Mouse (Mus musculus): Measurements from ENCODE around the gene Utf1. TPM values are rescaled to one million over a fixed set of nuclear protein-coding genes. Genes with fewer than 3 reads are reported as not detected.

The Utf1 gene
- polyA plus RNA-seq, 1 experiment from 2014 or later, result not detected

- no peak overlapping the region for H3K9ac ChIP-seq
- H3K4me3 ChIP-seq, result no peak overlapping the region
- WGBS, result 40% methylated on average over 3 of the region's 3 CpGs
- no peaks in the 10 kb centered on the region for H3K9me3 ChIP-seq (replicated peaks)
- H3K4me1 ChIP-seq (replicated peaks), result no peaks in the 10 kb centered on the region
- peaks cover 37% of the 10 kb centered on the region for H3K36me3 ChIP-seq
- H3K27ac ChIP-seq, result no peak overlapping the region
- ATAC-seq (replicated peaks; ENCODE audit: insufficient number of reproducible peaks, insufficient read depth, low FRiP score, low read depth), result no peak
- 0 out of 2 replicates have a peak, but pooled peaks cover 3% of the 10 kb centered on the region for H3K27me3 ChIP-seq
- H3K4me2 ChIP-seq, result no peak overlapping the region
Measured at GRCm38 (mm10) chr7:139994676-139995075, 51.1 kb downstream of the Utf1 start.

MicroRNAs encoded within 50 kb of the gene (microRNA counts, 519-probe panel; counts per million panel counts)
- 2,006 counts per million, percentile 23 among the panel's probes with 10 or more counts for microRNA mmu-miR-202-3p
- microRNA mmu-miR-202-5p, result 2,540 counts per million, percentile 54 among the panel's probes with 10 or more counts

Small RNA genes lying within 50 kb of the gene (microRNA-seq; reads per million reads assigned to microRNA genes)
- gene Mir202 (not detected), gene Mir7062 (not detected), gene mmu-mir-7686 (not detected)

Other genes starting within 250 kb of the Utf1 start
- gene Adgra1, start 109.6 kb upstream of the Utf1 start, polyA plus RNA-seq (2015; fragmentation: Nextera tagmentation; extraction: Ambion mirVana), result 0.81 TPM in 1 of 2 replicates, not detected in the other
- 0.11 and 0.68 TPM in 2 replicates for gene Kndc1, start 49.1 kb upstream of the Utf1 start, polyA plus RNA-seq (2015; fragmentation: Nextera tagmentation; extraction: Ambion mirVana)
- 0.57 TPM in 1 of 2 replicates, not detected in the other for gene 6430531B16Rik, start 35.0 kb downstream of the Utf1 start, polyA plus RNA-seq (2015; fragmentation: Nextera tagmentation; extraction: Ambion mirVana)
- gene Adam8, start 48.8 kb downstream of the Utf1 start, polyA plus RNA-seq (2015; fragmentation: Nextera tagmentation; extraction: Ambion mirVana), result 1.3 and 3.1 TPM in 2 replicates
- gene Zfp511, start 92.6 kb downstream of the Utf1 start, polyA plus RNA-seq (2015; fragmentation: Nextera tagmentation; extraction: Ambion mirVana), result 27.6 and 32.0 TPM in 2 replicates
- gene Tubgcp2, start 92.9 kb downstream of the Utf1 start, polyA plus RNA-seq (2015; fragmentation: Nextera tagmentation; extraction: Ambion mirVana), result 27.4 and 37.0 TPM in 2 replicates
- gene Msx3, start 105.3 kb downstream of the Utf1 start, polyA plus RNA-seq (2015; fragmentation: Nextera tagmentation; extraction: Ambion mirVana), result not detected in 2 replicates
- gene Caly, start 138.8 kb downstream of the Utf1 start, polyA plus RNA-seq (2015; fragmentation: Nextera tagmentation; extraction: Ambion mirVana), result 0.45 and 0.67 TPM in 2 replicates
- 0.29 TPM in 1 of 2 replicates, not detected in the other for gene Prap1, start 149.6 kb downstream of the Utf1 start, polyA plus RNA-seq (2015; fragmentation: Nextera tagmentation; extraction: Ambion mirVana)
- gene Fuom, start 158.7 kb downstream of the Utf1 start, polyA plus RNA-seq (2015; fragmentation: Nextera tagmentation; extraction: Ambion mirVana), result 79.5 and 107 TPM in 2 replicates
- 11.1 and 11.7 TPM in 2 replicates for gene Paox, start 172.0 kb downstream of the Utf1 start, polyA plus RNA-seq (2015; fragmentation: Nextera tagmentation; extraction: Ambion mirVana)
- gene Echs1, start 172.7 kb downstream of the Utf1 start, polyA plus RNA-seq (2015; fragmentation: Nextera tagmentation; extraction: Ambion mirVana), result 192 and 217 TPM in 2 replicates
- gene Mtg1, start 193.8 kb downstream of the Utf1 start, polyA plus RNA-seq (2015; fragmentation: Nextera tagmentation; extraction: Ambion mirVana), result 27.8 and 33.4 TPM in 2 replicates
- gene Sprn, start 211.1 kb downstream of the Utf1 start, polyA plus RNA-seq (2015; fragmentation: Nextera tagmentation; extraction: Ambion mirVana), result 0.05 and 0.36 TPM in 2 replicates
- gene Olfr522, start 221.0 kb downstream of the Utf1 start, polyA plus RNA-seq (2015; fragmentation: Nextera tagmentation; extraction: Ambion mirVana), result not detected in 2 replicates
- not detected in 2 replicates for gene Olfr523, start 229.4 kb downstream of the Utf1 start, polyA plus RNA-seq (2015; fragmentation: Nextera tagmentation; extraction: Ambion mirVana)